Mouse (Mus musculus): ENCODE data around the gene Prol1. TPM values are rescaled to one million over a fixed set of nuclear protein-coding genes. Genes with fewer than 3 reads are reported as not detected.

The Prol1 gene
- polyA plus RNA-seq, 1 experiment from 2014 or later = not detected

Other genes starting within 250 kb of the Prol1 start
- gene Smr2, start 230.8 kb upstream of the Prol1 start, polyA plus RNA-seq (2015; fragmentation: Nextera tagmentation; extraction: Ambion mirVana) = not detected in 2 replicates
- not detected in 2 replicates for gene Gm11116, start 205.8 kb upstream of the Prol1 start, polyA plus RNA-seq (2015; fragmentation: Nextera tagmentation; extraction: Ambion mirVana)
- not detected in 2 replicates for gene Gm11115, start 163.2 kb upstream of the Prol1 start, polyA plus RNA-seq (2015; fragmentation: Nextera tagmentation; extraction: Ambion mirVana)
- gene Gm7714, start 48.4 kb upstream of the Prol1 start, polyA plus RNA-seq (2015; fragmentation: Nextera tagmentation; extraction: Ambion mirVana) = not detected in 2 replicates
- gene Amtn, start 58.8 kb downstream of the Prol1 start, polyA plus RNA-seq (2015; fragmentation: Nextera tagmentation; extraction: Ambion mirVana) = not detected in 2 replicates
- gene Ambn, start 138.7 kb downstream of the Prol1 start, polyA plus RNA-seq (2015; fragmentation: Nextera tagmentation; extraction: Ambion mirVana) = not detected in 2 replicates
- gene Enam, start 170.7 kb downstream of the Prol1 start, polyA plus RNA-seq (2015; fragmentation: Nextera tagmentation; extraction: Ambion mirVana) = not detected in 2 replicates
- gene Jchain, start 210.6 kb downstream of the Prol1 start, polyA plus RNA-seq (2015; fragmentation: Nextera tagmentation; extraction: Ambion mirVana) = 0.10 TPM in 1 of 2 replicates, not detected in the other
- 60.5 and 63.9 TPM in 2 replicates for gene Utp3, start 237.2 kb downstream of the Prol1 start, polyA plus RNA-seq (2015; fragmentation: Nextera tagmentation; extraction: Ambion mirVana)
- 8.7 and 9.1 TPM in 2 replicates for gene Rufy3, start 247.7 kb downstream of the Prol1 start, polyA plus RNA-seq (2015; fragmentation: Nextera tagmentation; extraction: Ambion mirVana)